Mouse (Mus musculus): ENCODE data around the gene Rin3.

DNA sequence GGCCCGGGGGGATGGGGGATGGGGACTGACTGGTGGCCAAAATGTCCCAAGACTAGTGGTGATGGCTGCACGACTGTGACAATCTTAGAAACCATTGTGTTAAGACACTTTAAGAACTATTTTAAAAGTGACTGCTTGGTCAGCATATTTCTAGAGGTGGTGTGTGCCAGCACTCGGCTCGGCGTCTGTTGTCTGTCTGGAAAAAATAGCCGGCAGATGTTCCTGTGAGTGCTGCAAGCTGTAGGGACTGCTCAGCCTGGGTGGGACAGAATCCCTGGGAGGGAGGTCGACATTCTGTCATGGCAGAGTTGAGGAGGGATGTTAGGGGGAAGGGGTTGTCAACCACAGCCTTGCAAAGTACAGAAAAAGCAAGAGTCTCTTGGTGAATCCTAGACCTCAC lies 21.0 kb downstream of the Rin3 start:
- TF ChIP-seq POLR2A (IDR thresholded peaks at IDR 0.05; ENCODE audit: control insufficient read depth, extremely low read depth, insufficient read depth, low read length, poor library complexity) (no peak), CTCF (IDR thresholded peaks at IDR 0.05; ENCODE audit: borderline replicate concordance, control insufficient read depth, extremely low read depth, insufficient read depth, low read length, poor library complexity) (no peak)
